Comparison of ENCODE assay signal across 8 mouse cellular contexts in the genomic region with DNA sequence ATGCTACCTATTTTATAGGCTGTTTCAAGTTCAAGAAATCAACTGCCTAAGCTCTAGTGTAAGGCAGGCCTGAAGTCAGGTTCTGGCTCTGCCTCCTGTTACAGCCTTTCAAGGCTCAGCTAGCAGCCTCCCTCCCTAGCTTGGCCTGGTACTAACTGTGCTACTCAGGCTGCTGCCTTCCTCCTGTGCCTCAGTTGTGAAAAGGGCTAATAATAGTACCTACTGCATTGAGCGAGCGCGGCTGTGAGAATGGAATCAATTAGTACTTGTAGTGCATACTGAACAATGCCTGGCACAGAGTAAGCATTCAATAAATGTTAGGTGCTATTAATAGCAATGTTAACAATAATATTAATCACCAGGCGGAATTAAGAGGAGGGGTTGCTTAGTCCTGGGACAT. TPM values are rescaled to one million over a fixed set of nuclear protein-coding genes. Genes with fewer than 3 reads are reported as not detected.
A peak's percentile ranks its signal among the peaks of the same experiment; 100 is the strongest.
DNase-seq lines count a peak whose midpoint lies in the region; ATAC-seq and TF ChIP-seq lines count a peak whose summit lies in the region.

No protein-coding gene starts in this region.

- no peak overlapping the region for H3K4me3 ChIP-seq in heart, embryonic 13.5 days
- no peak overlapping the region for H3K4me3 ChIP-seq in liver, embryonic 13.5 days (replicated peaks)

- no peak for TF ChIP-seq CTCF in brain, embryonic 14.5 days (IDR thresholded peaks at IDR 0.05; ENCODE audit: borderline replicate concordance, extremely low read depth, insufficient read depth, insufficient read length)

- no peak for ATAC-seq in heart, embryonic 13.5 days (ENCODE audit: extremely low read depth, insufficient number of reproducible peaks, low FRiP score, low TSS enrichment)
- no peak for ATAC-seq in liver, embryonic 13.5 days (ENCODE audit: low read depth)
- no peak for ATAC-seq in inflammation-experienced regulatory T-cells, adult 6 months

- WGBS in heart, embryonic 13.5 days: 44% methylated on average over 4 of the region's 4 CpGs
- 92% methylated on average over 4 of the region's 4 CpGs for WGBS in liver, embryonic 13.5 days (ENCODE audit: insufficient replicate concordance)

- TF ChIP-seq POLR2A in brain, embryonic 14.5 days (IDR thresholded peaks at IDR 0.05; ENCODE audit: borderline replicate concordance, extremely low read depth, insufficient read depth, insufficient read length, poor library complexity, severe bottlenecking): no peak

- H3K4me1 ChIP-seq in heart, embryonic 13.5 days: peaks cover 94% of the 10 kb centered on the region
- peaks cover 97% of the 10 kb centered on the region for H3K4me1 ChIP-seq in liver, embryonic 13.5 days (replicated peaks)

- no peaks in the 10 kb centered on the region for H3K9me3 ChIP-seq in heart, embryonic 13.5 days
- no peaks in the 10 kb centered on the region for H3K9me3 ChIP-seq in liver, embryonic 13.5 days (replicated peaks)

- H3K27ac ChIP-seq in heart, embryonic 13.5 days (replicated peaks): peak overlapping the region; percentile 86
- H3K27ac ChIP-seq in liver, embryonic 13.5 days: peak overlapping the region; percentile 100

- H3K27me3 ChIP-seq in heart, embryonic 13.5 days (replicated peaks): no peaks in the 10 kb centered on the region
- no peaks in the 10 kb centered on the region for H3K27me3 ChIP-seq in liver, embryonic 13.5 days

- peak; percentile 51 to 79 for DNase-seq in kidney, postnatal 25 days
- DNase-seq in kidney, postnatal 4 days: no peak
- peak; percentile 32 for DNase-seq in brain, embryonic 14.5 days (ENCODE audit: low read depth)
- no peak for DNase-seq in liver, embryonic 13.5 days
- no peak for DNase-seq in urinary bladder, postnatal 10 days (ENCODE audit: low spot score)
- DNase-seq in Muller cell, postnatal 12 days (ENCODE audit: inconsistent ontology term): no peak

- H3K36me3 ChIP-seq in heart, embryonic 13.5 days: peaks cover 15% of the 10 kb centered on the region
- H3K36me3 ChIP-seq in liver, embryonic 13.5 days: peaks cover 65% of the 10 kb centered on the region

- peak overlapping the region; percentile 66 for H3K9ac ChIP-seq in heart, embryonic 13.5 days
- H3K9ac ChIP-seq in liver, embryonic 13.5 days: peak overlapping the region; percentile 76; the same call in 1 of the 2 replicates

- peak overlapping the region; percentile 51 for H3K4me2 ChIP-seq in heart, embryonic 13.5 days
- peak overlapping the region; percentile 20 for H3K4me2 ChIP-seq in liver, embryonic 13.5 days

RNA-seq across cellular contexts. Expression of a gene that starts 11.6 kb away (rescaled TPM):
- polyA plus RNA-seq in brain, embryonic 14.5 days (2012; rRNA removed): 116 and 129 TPM in 2 replicates
- polyA plus RNA-seq in heart, embryonic 13.5 days (2015; fragmentation: Nextera tagmentation; extraction: Ambion mirVana): 59.6 and 62.8 TPM in 2 replicates
- polyA plus RNA-seq in liver, embryonic 13.5 days (2015; fragmentation: Nextera tagmentation; extraction: Ambion mirVana): 148 and 164 TPM in 2 replicates
- 10 to 100 TPM; 36.5 to 64.5 (median 41.8) TPM for polyA plus RNA-seq in inflammation-experienced regulatory T-cells, adult 6 months (2017; shearing (Covaris generic))

RNA-seq across cellular contexts. Expression of a gene that starts 27.8 kb away (rescaled TPM):
- 20.8 and 28.8 TPM in 2 replicates for polyA plus RNA-seq in brain, embryonic 14.5 days (2012; rRNA removed)
- 51.1 and 55.5 TPM in 2 replicates for polyA plus RNA-seq in heart, embryonic 13.5 days (2015; fragmentation: Nextera tagmentation; extraction: Ambion mirVana)
- polyA plus RNA-seq in liver, embryonic 13.5 days (2015; fragmentation: Nextera tagmentation; extraction: Ambion mirVana): 59.8 and 79.4 TPM in 2 replicates
- 10 to 100 TPM in 1 of 3 experiments, 1 to 10 TPM in 2; 5.3 to 56.1 (median 5.7) TPM for polyA plus RNA-seq in inflammation-experienced regulatory T-cells, adult 6 months (2017; shearing (Covaris generic))

Comparison
In these comparisons a context has a peak if more than half of its experiments do, and no peak if none do; other contexts are left out.
1. DNase-seq: peak in kidney, postnatal 25 days (2 of 2) and brain, embryonic 14.5 days (single experiment); none in kidney, postnatal 4 days (0 of 2), liver, embryonic 13.5 days (single experiment), urinary bladder, postnatal 10 days (single experiment) and Muller cell, postnatal 12 days (single experiment).